Mouse (Mus musculus) thymus, adult 2 months (tissue): ENCODE measurements around the gene Pla2g10.

Experiments
- CTCF ChIP-seq: fragments of 200-500 bp; IDR thresholded peaks from 2 replicates; pipeline ENCODE4 v1.5.1; 2012; ENCODE audit warnings: mild to moderate bottlenecking, control low read depth, low read length, moderate library complexity, borderline replicate concordance; ENCODE audit not compliant: control insufficient read depth, poor library complexity, insufficient read depth; ENCODE audit errors: extremely low read depth
- POLR2A ChIP-seq: fragments of 200-500 bp; IDR thresholded peaks from 2 replicates; pipeline ENCODE4 v1.6.1; 2012; ENCODE audit warnings: mild to moderate bottlenecking, low read length, control low read depth, moderate library complexity; ENCODE audit not compliant: control insufficient read depth, poor library complexity, insufficient read depth; ENCODE audit errors: extremely low read depth

DNA sequence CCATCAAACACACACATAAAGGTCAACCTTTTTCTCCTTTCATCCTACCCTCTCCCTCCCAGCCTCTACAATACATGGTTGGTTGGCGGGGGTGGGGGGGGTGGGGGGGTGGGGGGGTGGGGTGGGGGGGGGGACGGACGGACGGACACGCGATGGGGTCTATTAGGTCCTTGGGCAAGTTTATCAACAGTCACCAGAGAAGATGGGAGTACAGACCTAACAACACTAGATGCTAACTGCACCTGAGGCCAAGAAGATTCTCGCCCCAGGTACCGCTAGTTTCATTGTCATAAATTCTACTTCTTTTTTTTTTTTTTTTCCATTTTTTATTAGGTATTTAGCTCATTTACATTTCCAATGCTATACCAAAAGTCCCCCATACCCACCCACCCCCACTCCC lies 23.2 kb upstream of the Pla2g10 start:
- no peak for TF ChIP-seq POLR2A
- TF ChIP-seq CTCF, result no peak
